Mouse (Mus musculus) activated CD4-positive, CD25-positive, alpha-beta regulatory T cell, adult 4 months (primary cell): ENCODE measurements around the gene 1110051M20Rik. TPM values are rescaled to one million over a fixed set of nuclear protein-coding genes. Genes with fewer than 3 reads are reported as not detected.

ENCODE experiments used
- ATAC-seq: one replicate; pipeline ENCODE4 v1.8.0; 2017
- polyA plus RNA-seq, 2 experiments: library from polyadenylated mRNA; unstranded; fragments of 100-300 nt; shearing (Covaris generic); gene quantifications; one replicate each; pipeline ENCODE4 v1.2.1; 2017

Gene 1110051M20Rik
- polyA plus RNA-seq, 2 experiments from 2014 or later, result 23.8 to 28.2 TPM

- no peak for ATAC-seq
These were observed 187.2 kb downstream of the 1110051M20Rik start for GRCm38 (mm10) chr2:91257126-91257980.

- peak; percentile 70 for ATAC-seq
These were observed 188.0 kb downstream of the 1110051M20Rik start for GRCm38 (mm10) chr2:91256256-91257125.

GRCm38 (mm10) chr2:91255661-91256150 is 188.8 kb downstream of the 1110051M20Rik start, which contains the start of gene Pacsin3:
Pacsin3 (plus strand) TSS chr2:91255954.
- peak; percentile 17 for ATAC-seq

DNA sequence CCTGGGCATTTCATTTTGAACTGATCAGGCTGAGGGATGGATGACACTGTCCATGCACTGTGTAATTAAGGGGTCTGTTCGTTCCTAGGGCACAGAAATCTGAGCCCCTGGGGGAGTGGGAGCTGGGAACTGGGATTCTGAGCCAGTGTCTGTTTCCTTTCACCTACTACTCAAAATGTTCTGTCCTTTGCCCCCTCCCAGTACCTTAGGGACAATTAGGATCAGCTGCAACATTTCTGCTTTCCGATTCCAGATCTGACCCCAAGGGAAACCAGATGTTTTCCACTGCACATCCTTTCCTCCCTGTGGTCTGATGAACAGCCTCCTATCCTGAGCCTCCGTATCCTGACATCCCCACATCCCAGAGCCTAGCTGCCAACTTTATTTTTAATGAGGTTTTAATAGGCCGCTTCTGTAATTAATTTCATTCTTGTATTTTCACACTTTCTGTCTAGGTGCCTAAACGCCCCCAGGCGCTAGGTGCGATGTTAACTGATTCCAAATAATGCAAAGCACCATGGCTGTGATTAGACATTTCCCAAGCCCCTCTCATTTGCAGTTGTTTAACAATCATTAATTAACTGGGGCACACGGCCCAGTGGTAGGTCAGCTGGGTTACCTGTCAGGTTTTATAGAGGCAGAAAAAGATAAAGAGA is 189.7 kb downstream of the 1110051M20Rik start:
- ATAC-seq, result no peak

- no peak for ATAC-seq
These were observed 192.0 kb downstream of the 1110051M20Rik start for GRCm38 (mm10) chr2:91252512-91252911.

GRCm38 (mm10) chr2:91252001-91252400 is 192.5 kb downstream of the 1110051M20Rik start:
- ATAC-seq, result no peak

- no peak for ATAC-seq
These were observed 196.1 kb downstream of the 1110051M20Rik start for GRCm38 (mm10) chr2:91248366-91248765.

- no peak for ATAC-seq
These were observed 199.8 kb downstream of the 1110051M20Rik start for GRCm38 (mm10) chr2:91244557-91245228.

DNA sequence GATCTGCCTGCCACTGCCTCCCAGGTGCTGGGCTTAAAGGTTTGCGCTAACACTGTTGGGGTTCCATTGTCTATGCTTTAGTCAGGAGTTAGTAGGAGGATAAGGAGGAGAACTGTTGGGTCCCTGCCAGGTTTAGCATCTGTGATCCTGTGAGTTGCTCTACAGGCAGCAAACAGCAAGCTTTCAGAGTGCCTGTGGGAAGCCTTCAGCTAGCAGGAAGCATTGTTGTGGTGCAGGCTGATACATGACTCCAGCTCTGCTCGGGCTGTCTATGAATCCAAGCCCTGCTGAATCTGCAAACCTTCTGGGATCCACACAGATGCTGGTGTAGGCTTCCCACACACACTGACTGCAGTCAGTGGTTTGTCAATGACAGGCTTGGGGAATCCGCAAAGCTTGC is 201.1 kb downstream of the 1110051M20Rik start:
- no peak for ATAC-seq

DNA sequence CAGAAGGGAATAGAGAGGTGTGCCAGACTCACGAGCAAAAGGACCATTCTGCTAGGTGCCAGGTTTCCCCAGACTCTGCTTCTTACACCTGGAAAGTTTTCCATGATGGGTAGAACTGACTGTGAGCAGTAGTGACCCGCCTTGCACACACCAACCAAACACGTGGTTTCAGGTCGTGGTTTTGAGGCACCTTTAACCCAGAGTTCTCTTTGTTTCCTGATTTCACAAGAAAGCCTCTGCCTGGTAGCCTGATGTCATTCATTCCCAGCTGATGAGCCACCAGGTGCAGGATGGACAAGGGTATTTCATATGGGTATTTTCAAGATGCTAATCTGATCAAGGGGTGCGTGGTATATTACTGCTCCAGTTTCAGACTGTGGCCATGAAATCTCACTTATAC is 202.0 kb downstream of the 1110051M20Rik start:
- peak; percentile 61 for ATAC-seq

- peak; percentile 6 for ATAC-seq
These were observed 206.9 kb downstream of the 1110051M20Rik start for GRCm38 (mm10) chr2:91237511-91238080.

GRCm38 (mm10) chr2:91236601-91237510 is 207.6 kb downstream of the 1110051M20Rik start, which contains the start of gene Ddb2:
Ddb2 (minus strand) TSS chr2:91236982.
- peak; percentile 86 for ATAC-seq

DNA sequence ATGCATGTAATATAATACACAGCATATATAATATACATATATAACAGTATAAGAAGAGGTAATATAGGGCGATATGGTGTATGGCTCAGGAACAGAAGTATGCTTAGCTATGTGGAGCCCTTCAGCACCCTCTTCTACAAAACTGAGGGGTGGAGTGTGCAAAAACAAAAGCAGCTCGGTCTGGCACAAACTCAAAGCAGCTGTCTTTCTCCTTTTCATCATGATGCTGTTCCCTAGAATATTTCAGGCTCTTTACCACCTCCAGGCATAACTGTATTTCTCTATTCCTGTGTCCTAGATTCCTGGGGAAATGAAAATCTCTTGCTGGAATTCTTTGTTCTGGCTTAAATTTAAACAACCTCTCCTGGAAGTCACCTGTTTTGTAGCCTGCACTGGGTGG is 214.8 kb downstream of the 1110051M20Rik start:
- ATAC-seq, result no peak

Other genes with a start within 250 kb of the 1110051M20Rik start
- gene Nr1h3, start 241.9 kb downstream of the 1110051M20Rik start, polyA plus RNA-seq, result 1 to 10 TPM; 1.4 to 1.5 TPM
- 10 to 100 TPM; 12.9 to 15.5 TPM for gene Acp2, start 241.8 kb downstream of the 1110051M20Rik start, polyA plus RNA-seq
- 10 to 100 TPM; 52.5 to 55.7 TPM for gene Ddb2, start 207.7 kb downstream of the 1110051M20Rik start, polyA plus RNA-seq
- 1 to 10 TPM in 1 of 2 experiments, under 1 TPM in 1; 0.61 to 1.0 TPM for gene Pacsin3, start 188.8 kb downstream of the 1110051M20Rik start, polyA plus RNA-seq
- 10 to 100 TPM; 73.1 to 85.9 TPM for gene Arfgap2, start 179.7 kb downstream of the 1110051M20Rik start, polyA plus RNA-seq
- under 1 TPM in 1 of 2 experiments, not detected in 1; 0.11 TPM for gene Lrp4, start 12.8 kb upstream of the 1110051M20Rik start, polyA plus RNA-seq
- gene Ckap5, start 82.1 kb upstream of the 1110051M20Rik start, polyA plus RNA-seq, result 10 to 100 TPM; 52.3 to 52.7 TPM
- gene F2, start 191.7 kb upstream of the 1110051M20Rik start, polyA plus RNA-seq, result under 1 TPM in 1 of 2 experiments, not detected in 1; 0.24 TPM
- gene Zfp408, start 205.1 kb upstream of the 1110051M20Rik start, polyA plus RNA-seq, result 10 to 100 TPM in 1 of 2 experiments, 1 to 10 TPM in 1; 6.4 to 11.5 TPM
- 100 to 1,000 TPM; 128 to 138 TPM for gene Arhgap1, start 205.2 kb upstream of the 1110051M20Rik start, polyA plus RNA-seq